Mouse (Mus musculus) liver, embryonic 11.5 days (tissue): ENCODE measurements at regions not wholly inside any gene's neighbourhood (a gene's known extent, or its start where the extent isn't known, plus 50 kb on each side); places are given as distances from the start of the nearest gene placed in this dataset.

Experiments
- ATAC-seq: fragments of 200-750 bp; cut with Nextera tagmentation; replicated peaks from 2 replicates; pipeline ENCODE4 v1.8.0; 2017; ENCODE audit warnings: moderate number of reproducible peaks, mild to moderate bottlenecking, moderate TSS enrichment, moderate library complexity; ENCODE audit not compliant: low FRiP score
- DNase-seq: peaks from one replicate; pipeline ENCODE4 v3.0.0-alpha.2; 2017; ENCODE audit warnings: low spot score
- H3K27ac ChIP-seq: fragments of 300-500 bp; sonication (generic); 2 replicates; pipeline ENCODE4 v1.5.1; 2014; ENCODE audit warnings: mild to moderate bottlenecking, low read depth, low read length, control low read depth
- H3K27me3 ChIP-seq: fragments of 300-500 bp; sonication (generic); replicated peaks from 2 replicates; pipeline ENCODE4 v1.6.1; 2014; ENCODE audit warnings: low read length, mixed read lengths; ENCODE audit not compliant: control insufficient read depth, insufficient read depth
- H3K36me3 ChIP-seq: fragments of 300-500 bp; sonication (generic); 2 replicates; pipeline ENCODE4 v1.6.1; 2014; ENCODE audit warnings: mild to moderate bottlenecking, low read length, moderate library complexity, mixed read lengths; ENCODE audit not compliant: control insufficient read depth, insufficient read depth
- H3K4me1 ChIP-seq: fragments of 300-500 bp; sonication (generic); replicated peaks from 2 replicates; pipeline ENCODE4 v1.6.1; 2014; ENCODE audit warnings: low read length, mixed read lengths; ENCODE audit not compliant: control insufficient read depth, insufficient read depth
- H3K4me2 ChIP-seq: fragments of 300-500 bp; sonication (generic); 2 replicates; pipeline ENCODE4 v1.6.1; 2014; ENCODE audit warnings: mild to moderate bottlenecking, control low read depth, moderate library complexity
- H3K4me3 ChIP-seq: fragments of 300-500 bp; sonication (generic); 2 replicates; pipeline ENCODE4 v1.5.1; 2014; ENCODE audit warnings: low read depth, low read length, control low read depth
- H3K9ac ChIP-seq: fragments of 300-500 bp; sonication (generic); 2 replicates; pipeline ENCODE4 v1.6.1; 2014; ENCODE audit warnings: low read depth, low read length, control low read depth
- H3K9me3 ChIP-seq: fragments of 300-500 bp; sonication (generic); 2 replicates; pipeline ENCODE4 v1.6.1; 2016; ENCODE audit warnings: low read length, inconsistent platforms, mixed read lengths; ENCODE audit not compliant: control insufficient read depth
- WGBS: fragments of 180-500 bp; shearing (Covaris S2); extraction: QIAGEN DNeasy Blood & Tissue Kit; methylation state at CpG from one replicate; pipeline ENCODE4 v1.1.7; 2014; 5-methylcytosine and 5-hydroxymethylcytosine counted together

DNA sequence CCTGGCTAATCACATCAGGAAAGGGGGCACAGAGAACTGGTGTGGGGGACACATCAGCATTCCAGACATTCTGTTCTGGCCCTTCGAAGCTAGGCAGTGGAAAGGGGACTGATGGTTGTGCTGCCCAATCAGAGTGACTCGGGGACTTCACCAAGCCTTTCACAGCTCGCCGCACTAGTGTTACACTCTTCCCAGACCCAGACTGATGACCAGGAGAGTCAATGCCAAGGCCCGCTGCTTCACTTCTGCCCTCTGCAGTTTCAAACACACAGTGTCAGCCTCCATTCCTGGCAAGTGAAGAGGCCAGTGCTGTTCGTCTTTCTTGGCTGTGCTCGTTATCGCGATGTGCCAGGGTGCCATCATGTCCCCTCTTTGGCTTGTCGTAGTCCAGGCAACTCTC, 121.7 kb upstream of the Gm10181 start:
- no peak overlapping the region for H3K9ac ChIP-seq
- no peaks in the 10 kb centered on the region for H3K4me1 ChIP-seq
- no peaks in the 10 kb centered on the region for H3K9me3 ChIP-seq
- H3K4me2 ChIP-seq = no peak overlapping the region
- no peak for DNase-seq
- 69% methylated on average over 10 of the region's 10 CpGs for WGBS
- H3K27ac ChIP-seq = no peak overlapping the region
- no peaks in the 10 kb centered on the region for H3K36me3 ChIP-seq
- no peak overlapping the region for H3K4me3 ChIP-seq
- no peak for ATAC-seq
- H3K27me3 ChIP-seq = no peaks in the 10 kb centered on the region

DNA sequence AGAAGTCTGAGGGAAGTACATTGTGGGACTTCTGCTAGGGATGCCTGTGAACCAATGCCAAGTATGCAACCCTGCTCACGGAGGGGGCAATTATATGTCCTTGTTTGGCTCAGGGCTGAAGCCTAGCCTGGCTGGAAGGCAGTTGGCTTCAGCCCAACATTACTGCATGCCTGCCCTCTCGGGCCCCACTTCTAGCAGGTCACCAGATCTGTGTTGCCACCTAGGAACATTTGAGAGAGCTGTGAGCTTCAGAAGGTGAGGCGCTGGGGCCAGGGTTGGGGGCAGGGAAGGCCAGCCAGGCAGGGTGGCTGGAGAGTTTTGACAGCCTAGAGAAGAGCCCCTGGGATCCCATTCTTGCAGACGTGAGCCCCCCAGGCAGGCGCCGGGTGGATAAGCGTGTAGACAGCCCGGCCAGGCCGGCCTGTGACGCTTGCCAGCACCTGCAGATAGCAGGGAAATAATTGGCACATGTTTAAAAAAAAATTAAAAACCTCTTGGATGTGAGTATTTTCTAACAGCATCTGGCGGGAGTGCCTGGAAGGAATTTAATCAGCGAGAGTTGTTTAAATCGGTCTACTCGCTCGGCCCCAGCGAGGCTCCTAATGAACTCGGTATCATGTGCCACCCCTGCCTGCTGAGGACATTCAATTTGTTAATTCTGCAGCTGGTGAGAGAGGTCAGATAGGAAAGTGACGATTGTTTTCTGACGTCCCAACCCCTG, 115.0 kb upstream of the Gm10181 start:
- H3K27me3 ChIP-seq = peaks cover 3% of the 10 kb centered on the region
- no peaks in the 10 kb centered on the region for H3K36me3 ChIP-seq
- H3K9ac ChIP-seq = no peak overlapping the region
- 0 out of 2 replicates have a peak, but pooled peaks cover 3% of the 10 kb centered on the region for H3K4me1 ChIP-seq
- DNase-seq (peak; percentile 34), ATAC-seq (peak; percentile 45; the same call in 1 of the 2 replicates)
- 13% methylated on average over 19 of the region's 19 CpGs for WGBS
- H3K9me3 ChIP-seq = no peaks in the 10 kb centered on the region
- peak overlapping the region; percentile 37 for H3K4me2 ChIP-seq
- H3K4me3 ChIP-seq = no peak overlapping the region
- H3K27ac ChIP-seq = no peak overlapping the region; the same call in 1 of the 2 replicates

GRCm38 (mm10) chr9:24982796-24983195, 106.4 kb upstream of the Gm10181 start:
- Histone ChIP-seq H3K9ac (no peak overlapping the region), H3K9me3 (no peaks in the 10 kb centered on the region), H3K4me3 (no peak overlapping the region), H3K36me3 (no peaks in the 10 kb centered on the region), H3K4me2 (no peak overlapping the region), H3K4me1 (no peaks in the 10 kb centered on the region), H3K27ac (no peak overlapping the region), H3K27me3 (no peaks in the 10 kb centered on the region)
- DNase-seq (no peak), ATAC-seq (no peak)
- 60% methylated on average over 3 of the region's 3 CpGs for WGBS

DNA sequence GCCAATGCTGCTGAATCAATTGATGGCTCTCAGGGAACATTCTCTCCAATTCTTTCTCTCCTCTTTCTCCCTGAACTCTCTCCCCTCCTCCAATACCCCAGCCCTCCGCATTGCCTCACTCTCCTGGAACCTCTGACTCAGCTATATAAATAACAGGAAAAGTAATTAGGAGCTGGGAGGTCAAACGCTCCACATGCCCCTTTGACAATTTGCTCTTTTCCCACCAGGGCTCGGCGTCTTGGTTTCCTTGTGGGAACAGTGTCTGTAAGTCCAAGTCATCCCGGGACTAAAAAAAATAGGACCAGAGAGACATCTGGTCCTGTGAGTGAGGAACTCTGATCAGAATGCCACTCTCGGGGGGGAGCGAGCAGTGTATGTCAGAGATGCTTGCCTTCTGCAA, 94.7 kb upstream of the Gm10181 start:
- no peak overlapping the region for H3K4me3 ChIP-seq
- no peak for DNase-seq

GRCm38 (mm10) chr9:25021095-25021691, 68.0 kb upstream of the Gm10181 start:
- H3K4me2 ChIP-seq = no peak overlapping the region
- no peak overlapping the region for H3K9ac ChIP-seq
- H3K27me3 ChIP-seq = no peaks in the 10 kb centered on the region
- no peaks in the 10 kb centered on the region for H3K36me3 ChIP-seq
- no peak overlapping the region for H3K27ac ChIP-seq
- no peak for DNase-seq
- 58% methylated on average over 4 of the region's 4 CpGs for WGBS
- no peak overlapping the region for H3K4me3 ChIP-seq
- no peaks in the 10 kb centered on the region for H3K9me3 ChIP-seq
- H3K4me1 ChIP-seq = no peaks in the 10 kb centered on the region
- ATAC-seq = peak; percentile 76

More for the DNA sequence above, 94.7 kb upstream of the Gm10181 start:
- WGBS = 35% methylated on average over 7 of the region's 7 CpGs
- H3K4me2 ChIP-seq = no peak overlapping the region
- no peak overlapping the region for H3K9ac ChIP-seq
- no peaks in the 10 kb centered on the region for H3K9me3 ChIP-seq
- H3K27me3 ChIP-seq = no peaks in the 10 kb centered on the region
- no peak for ATAC-seq
- H3K36me3 ChIP-seq = no peaks in the 10 kb centered on the region
- no peaks in the 10 kb centered on the region for H3K4me1 ChIP-seq
- no peak overlapping the region for H3K27ac ChIP-seq

GRCm38 (mm10) chr9:25022439-25022838, 66.8 kb upstream of the Gm10181 start:
- no peak overlapping the region for H3K4me2 ChIP-seq
- H3K27me3 ChIP-seq = no peaks in the 10 kb centered on the region
- H3K9me3 ChIP-seq = no peaks in the 10 kb centered on the region
- H3K4me3 ChIP-seq = no peak overlapping the region
- no peaks in the 10 kb centered on the region for H3K4me1 ChIP-seq
- ATAC-seq (no peak), DNase-seq (no peak)
- 72% methylated on average over 4 of the region's 4 CpGs for WGBS
- H3K9ac ChIP-seq = no peak overlapping the region
- H3K27ac ChIP-seq = no peak overlapping the region
- no peaks in the 10 kb centered on the region for H3K36me3 ChIP-seq

DNA sequence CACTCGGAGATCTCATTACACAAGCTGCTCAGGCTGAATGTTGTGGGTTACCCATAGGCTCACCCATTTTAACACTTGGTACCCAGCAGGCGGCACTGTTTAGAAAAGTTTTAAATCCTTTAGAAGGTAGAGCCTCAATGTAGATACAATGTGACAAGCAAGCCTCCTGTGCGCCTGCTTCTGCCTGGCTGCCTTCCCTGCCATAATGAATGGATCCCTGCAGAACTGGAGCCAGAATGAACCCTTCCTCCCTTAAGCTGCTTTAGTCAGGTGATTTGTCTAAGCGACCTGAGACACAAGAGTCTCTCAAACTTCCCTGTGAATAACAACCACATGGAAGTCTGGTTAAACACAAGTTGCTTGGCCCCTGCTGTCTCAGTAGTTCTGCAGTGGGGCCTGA, 64.7 kb upstream of the Gm10181 start:
- Histone ChIP-seq H3K9me3 (no peaks in the 10 kb centered on the region), H3K4me3 (no peak overlapping the region), H3K27ac (no peak overlapping the region), H3K9ac (no peak overlapping the region), H3K36me3 (no peaks in the 10 kb centered on the region), H3K4me1 (no peaks in the 10 kb centered on the region), H3K27me3 (no peaks in the 10 kb centered on the region), H3K4me2 (no peak overlapping the region)
- 65% methylated on average over 4 of the region's 4 CpGs for WGBS
- ATAC-seq = no peak
- no peak for DNase-seq

- 5% methylated on average over 8 of the region's 8 CpGs for WGBS
- Histone ChIP-seq H3K27me3 (no peaks in the 10 kb centered on the region), H3K9me3 (no peaks in the 10 kb centered on the region), H3K4me1 (no peaks in the 10 kb centered on the region), H3K4me3 (no peak overlapping the region), H3K27ac (no peak overlapping the region), H3K36me3 (no peaks in the 10 kb centered on the region), H3K9ac (no peak overlapping the region), H3K4me2 (no peak overlapping the region)
- ATAC-seq = no peak
- no peak for DNase-seq
These were observed 61.6 kb upstream of the Gm10181 start for GRCm38 (mm10) chr9:25027581-25027980.

DNA sequence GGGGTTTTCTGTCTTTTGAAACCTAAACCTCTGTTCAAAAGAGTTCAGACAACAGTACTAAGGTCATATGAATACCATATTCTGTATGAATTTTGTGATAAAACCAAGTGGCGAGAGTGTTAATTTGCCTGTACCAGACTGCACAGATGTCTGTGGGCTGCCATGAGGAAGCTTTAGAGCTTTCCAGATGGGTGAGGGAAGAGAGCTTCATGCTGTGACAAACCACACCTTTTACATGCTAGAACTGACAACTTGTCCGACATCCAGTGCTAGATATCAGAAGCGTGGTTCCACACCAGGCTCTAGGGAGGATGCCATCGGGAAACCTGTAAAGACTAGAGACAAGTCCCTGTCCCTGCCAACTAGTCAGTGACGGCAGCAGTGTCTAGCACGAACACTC, 60.9 kb upstream of the Gm10181 start:
- Histone ChIP-seq H3K9ac (no peak overlapping the region), H3K4me1 (no peaks in the 10 kb centered on the region), H3K4me2 (no peak overlapping the region), H3K4me3 (no peak overlapping the region), H3K27ac (no peak overlapping the region), H3K9me3 (no peaks in the 10 kb centered on the region), H3K36me3 (no peaks in the 10 kb centered on the region), H3K27me3 (no peaks in the 10 kb centered on the region)
- WGBS = 72% methylated on average over 6 of the region's 6 CpGs
- ATAC-seq = no peak
- DNase-seq = no peak
